Mouse (Mus musculus): Measurements from ENCODE around the gene Rnf222.

DNA sequence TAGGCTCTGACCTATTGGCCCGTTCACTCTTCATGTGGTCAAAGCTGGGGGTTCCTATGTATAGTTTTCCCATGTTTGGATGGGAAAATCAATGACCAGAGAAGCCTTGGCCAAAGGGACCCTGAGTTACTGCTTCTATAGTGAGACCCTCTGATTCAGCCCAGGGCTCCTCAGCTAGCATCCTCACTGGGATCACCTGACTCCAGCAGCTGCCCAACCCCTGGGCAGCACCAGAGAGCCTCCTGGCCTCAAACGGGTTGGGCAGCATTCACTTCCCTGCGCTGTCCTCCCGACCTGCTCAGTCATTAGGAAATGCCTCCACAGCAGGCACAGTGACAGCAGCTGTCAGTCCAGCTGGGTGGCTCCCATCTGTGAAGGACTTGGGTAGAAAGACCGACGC, at the start of gene Rnf222:
- TF ChIP-seq POLR2A (IDR thresholded peaks at IDR 0.05; ENCODE audit: insufficient read depth, low read depth, low read length), result no peak
- TF ChIP-seq CTCF (IDR thresholded peaks at IDR 0.05; ENCODE audit: insufficient read depth, low read depth, low read length), result no peak
